Mouse (Mus musculus): ENCODE measurements at regions not wholly inside any gene's neighbourhood (a gene's known extent, or its start where the extent isn't known, plus 50 kb on each side); places are given as distances from the start of the nearest gene placed in this dataset.

DNA sequence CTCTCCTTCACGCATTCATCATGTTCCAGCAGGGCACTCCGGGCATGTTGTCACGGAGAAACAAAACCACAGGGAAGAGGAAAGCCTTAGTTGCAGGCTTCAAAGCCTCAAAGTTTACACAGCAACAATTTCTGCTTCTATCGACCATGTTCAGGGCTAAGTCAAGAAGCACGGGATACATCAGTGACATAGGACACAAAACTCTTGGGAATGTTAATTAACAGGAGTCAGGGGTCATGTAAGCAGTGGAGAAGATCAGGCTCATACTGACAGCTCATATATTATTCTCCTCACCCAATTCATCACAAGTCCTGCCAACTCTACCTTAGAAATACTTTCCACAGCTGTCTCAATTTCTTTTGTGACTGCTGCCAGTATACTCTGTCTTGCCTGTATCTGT lies 133.0 kb upstream of the Btbd3 start:
- no peak for DNase-seq

DNA sequence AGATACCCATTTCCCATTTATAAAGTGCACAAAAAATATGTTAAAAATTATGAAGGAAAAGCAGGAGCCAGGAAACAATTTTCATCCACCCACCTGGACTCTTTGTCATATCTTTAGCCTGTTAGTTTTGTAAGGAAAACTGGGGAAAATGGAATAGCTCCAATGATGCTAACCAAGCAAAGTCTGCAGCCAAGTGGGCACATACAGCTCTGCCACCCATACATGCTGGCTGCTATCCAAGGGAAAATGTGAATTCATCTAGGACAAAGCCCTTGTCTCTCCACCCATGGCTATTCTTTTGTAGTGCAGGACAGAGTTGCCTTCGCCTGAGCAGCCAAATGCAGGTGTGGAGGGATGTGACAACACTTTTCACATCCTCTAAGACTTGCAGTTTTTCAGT lies 135.5 kb upstream of the Btbd3 start:
- DNase-seq: no peak

- DNase-seq: no peak
These were observed 136.2 kb upstream of the Btbd3 start for GRCm38 (mm10) chr2:138120131-138120530.

DNA sequence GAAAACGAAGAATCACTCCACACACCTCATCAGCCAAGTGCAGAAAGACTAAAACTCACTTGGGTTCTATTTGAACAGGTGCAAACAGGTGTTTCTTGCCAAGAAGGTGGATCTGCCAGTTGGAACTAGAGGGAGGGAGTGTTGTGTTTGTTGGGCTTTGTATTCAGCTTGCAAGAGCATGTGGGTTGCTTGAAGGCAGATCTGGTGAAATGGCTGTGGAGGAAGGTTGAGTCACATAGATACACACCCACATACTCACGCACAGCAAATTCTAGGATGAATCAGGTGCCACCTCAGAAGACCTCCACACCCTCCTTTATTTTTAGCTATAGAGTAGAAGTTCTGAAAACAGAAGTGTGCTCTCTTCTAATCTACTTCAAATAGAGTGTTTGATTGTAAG lies 156.6 kb upstream of the Btbd3 start:
- DNase-seq: peak in 1 of 2 experiments; percentile 5

- no peak for DNase-seq
These were observed 171.0 kb upstream of the Btbd3 start for GRCm38 (mm10) chr2:138085390-138085789.

DNA sequence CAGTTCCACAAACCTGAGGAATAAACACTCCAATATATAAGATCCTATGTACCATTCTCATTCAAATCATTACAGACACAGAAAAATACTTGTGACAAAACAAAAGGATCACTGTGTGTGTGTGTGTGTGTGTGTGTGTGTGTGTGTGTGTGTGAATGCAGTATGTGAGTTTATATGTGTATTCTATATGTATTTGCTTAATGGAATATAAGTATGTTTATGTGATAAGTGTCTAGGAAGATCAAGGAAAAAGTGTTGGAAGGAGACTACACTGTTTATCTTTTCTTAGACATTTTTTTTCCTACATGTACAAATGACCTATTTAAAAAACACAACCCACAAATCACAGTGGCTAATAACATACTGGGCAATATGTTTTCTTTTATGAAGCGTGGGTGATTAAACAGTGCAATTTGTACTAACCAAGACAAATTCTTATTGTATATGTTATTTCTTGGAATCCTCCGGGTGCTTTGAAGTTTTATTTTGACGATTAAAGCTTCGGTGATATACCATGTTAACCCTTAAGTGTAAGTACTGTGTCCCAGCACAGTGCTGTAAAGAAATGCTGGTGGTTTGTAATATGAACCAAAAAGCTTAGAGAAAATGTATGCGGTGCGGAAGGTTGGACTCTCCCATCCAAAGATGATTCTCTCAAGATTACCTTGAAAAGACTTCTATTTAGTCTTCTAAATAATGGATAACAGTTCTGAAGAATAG lies 171.6 kb upstream of the Btbd3 start:
- no peak for DNase-seq

DNA sequence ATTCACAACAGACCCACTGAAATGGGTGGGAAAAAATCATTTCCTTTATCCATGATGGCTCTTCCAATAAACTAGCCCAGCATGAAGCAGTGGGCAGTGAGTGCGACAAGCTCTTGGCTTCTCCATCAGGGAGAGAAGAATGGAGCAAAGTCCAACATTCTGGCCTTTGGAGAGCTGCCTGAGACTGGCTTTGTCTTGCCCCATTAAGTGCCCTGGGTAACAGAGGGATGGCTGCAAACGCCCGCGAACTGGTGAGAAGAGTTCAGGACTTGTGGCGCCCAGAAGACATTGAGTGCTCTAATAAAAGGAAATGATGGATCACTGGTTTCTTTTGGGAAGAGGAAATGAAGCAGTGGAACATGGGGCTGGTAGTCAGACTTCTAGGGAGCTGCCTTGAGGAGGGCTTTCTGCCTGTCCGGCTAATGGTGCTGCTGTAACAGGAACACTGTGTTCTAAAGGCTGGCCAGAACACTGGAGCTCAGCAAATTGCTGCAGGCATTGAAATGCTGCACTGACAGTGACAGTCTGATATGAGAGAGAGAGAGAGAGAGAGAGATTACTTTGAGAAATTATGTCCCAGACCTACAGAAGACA lies 182.2 kb upstream of the Btbd3 start:
- no peak for DNase-seq

- DNase-seq: no peak
These were observed 184.1 kb upstream of the Btbd3 start for GRCm38 (mm10) chr2:138072165-138072728.

DNA sequence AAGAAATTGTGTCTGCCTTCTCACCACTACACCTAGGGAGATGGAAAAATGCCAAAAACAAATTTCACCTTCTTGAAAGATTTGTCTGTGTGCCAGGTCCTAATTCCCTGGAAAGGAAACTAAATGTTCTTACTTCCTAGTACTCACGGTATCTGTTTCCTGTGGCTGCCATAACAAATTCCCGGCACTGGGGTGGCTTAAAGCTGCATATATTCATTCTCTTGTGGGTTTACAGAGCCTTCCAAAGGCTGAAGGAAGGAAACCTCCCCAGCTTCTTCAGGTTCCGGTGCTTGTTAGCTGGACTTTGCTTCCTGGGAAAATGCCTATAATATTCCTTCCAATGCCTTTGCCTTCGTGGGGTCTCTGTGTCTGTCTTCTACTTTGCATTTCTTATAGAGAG lies 203.3 kb upstream of the Btbd3 start:
- DNase-seq: no peak

DNA sequence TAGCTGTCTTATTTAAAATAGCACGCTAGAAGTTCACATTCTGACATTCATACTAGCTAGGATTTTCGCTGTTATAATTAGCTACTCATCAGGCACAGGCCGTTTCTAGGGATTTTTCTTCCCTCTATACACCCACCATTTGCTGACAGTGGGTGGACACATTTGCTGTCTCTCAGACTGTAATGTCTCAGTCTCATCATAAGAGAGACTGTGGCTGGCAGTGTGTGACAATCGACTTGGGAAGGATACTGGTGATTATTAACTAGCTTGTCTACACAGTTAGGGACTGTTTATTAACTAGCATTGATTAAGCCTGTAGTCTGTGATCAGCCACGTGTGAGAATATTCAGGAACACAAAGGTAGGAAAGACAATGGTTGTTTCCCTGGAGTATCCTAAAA lies 208.0 kb upstream of the Btbd3 start:
- DNase-seq: no peak

GRCm38 (mm10) chr2:138047781-138048201 lies 208.6 kb upstream of the Btbd3 start:
- no peak for DNase-seq

- DNase-seq: no peak
These were observed 209.0 kb upstream of the Btbd3 start for GRCm38 (mm10) chr2:138047361-138047760.

DNA sequence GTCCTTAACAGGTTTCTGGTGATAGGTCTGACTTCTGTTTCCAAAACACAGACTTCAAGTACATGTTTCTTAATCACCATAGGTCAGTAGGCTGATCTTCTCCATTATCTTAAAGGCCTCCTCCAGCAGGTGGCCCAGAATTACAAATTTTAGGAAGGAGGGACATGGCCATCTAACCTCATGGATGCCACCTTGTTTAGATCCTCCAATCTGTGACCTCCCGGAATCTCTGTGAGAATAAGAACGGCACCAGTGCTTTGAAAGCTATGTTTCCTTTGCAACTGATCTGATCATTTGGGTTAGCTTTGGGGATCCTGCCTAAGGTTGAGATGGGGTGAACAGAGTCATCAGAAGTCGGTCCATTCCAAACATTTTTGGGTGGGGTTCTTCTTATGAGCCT lies 209.4 kb upstream of the Btbd3 start:
- no peak for DNase-seq

- DNase-seq: no peak
These were observed 210.3 kb upstream of the Btbd3 start for GRCm38 (mm10) chr2:138045933-138046642.

DNA sequence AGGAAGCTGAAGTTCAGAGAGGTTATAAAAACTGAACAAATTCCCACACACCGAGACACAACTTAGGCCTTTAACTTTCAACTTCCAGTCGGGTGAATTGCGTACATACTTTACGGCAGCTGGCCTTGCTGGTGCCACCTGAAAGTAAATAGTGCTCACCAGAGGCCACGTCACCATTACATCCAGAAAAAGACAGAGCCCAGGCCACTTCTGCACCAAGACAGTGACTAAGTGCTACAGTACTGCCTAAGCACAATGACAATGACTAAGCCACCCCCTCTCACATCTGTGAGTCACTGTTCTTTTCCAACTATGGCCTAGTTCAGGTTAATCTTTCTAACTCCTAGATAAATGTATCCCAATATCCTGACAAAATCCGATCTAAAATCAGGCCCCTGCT lies 215.7 kb upstream of the Btbd3 start:
- DNase-seq: peak; percentile 11 to 31

DNA sequence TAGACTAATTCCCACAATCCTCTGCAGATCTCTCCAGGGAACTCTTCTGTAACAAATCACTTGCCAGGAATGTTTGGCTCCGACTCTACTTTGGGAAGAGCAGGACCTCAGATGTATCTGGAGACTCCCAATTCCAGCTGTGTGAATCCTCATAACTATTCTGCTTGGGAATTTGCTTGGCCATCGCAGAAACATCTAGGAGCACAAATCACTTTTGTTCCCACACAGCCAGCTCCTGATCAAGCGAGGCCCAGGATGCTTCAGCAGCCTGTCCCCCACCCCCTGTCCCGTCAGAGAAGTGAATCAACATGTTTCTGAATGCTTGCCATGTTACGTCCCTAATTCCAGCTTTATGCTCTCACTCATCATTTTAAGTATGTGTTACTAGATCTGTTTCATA lies 216.1 kb upstream of the Btbd3 start:
- peak; percentile 16 to 48 for DNase-seq

DNA sequence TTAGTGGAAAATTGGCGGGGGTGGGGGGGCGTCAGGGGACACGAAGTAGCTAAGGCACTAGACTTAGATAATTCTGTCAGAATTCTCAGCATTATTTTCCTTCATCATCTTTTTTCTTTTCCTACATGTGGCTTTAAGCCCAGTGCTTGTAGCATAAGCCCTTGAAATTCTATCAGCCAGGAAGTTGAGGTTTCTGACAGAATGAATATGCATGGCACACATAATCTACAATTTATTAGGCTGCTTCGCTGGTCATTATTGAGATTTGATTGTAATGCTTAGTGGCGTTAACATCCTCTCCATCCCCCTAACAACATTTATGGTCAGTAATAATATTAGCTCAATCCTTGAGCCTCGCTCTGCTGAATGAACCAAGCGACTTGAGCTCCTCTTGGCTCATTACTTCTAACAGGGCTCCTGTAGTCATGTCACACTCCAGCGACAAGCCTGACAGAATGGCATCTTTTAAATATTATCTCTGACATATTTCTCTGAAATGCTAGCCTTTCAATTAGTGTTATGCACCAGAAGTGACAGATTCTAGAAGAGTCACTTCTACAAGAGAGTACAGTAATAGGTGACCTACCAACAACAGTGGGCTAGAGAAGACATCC lies 222.1 kb upstream of the Btbd3 start:
- no peak for DNase-seq

- peak; percentile 35 to 59 for DNase-seq
These were observed 222.8 kb upstream of the Btbd3 start for GRCm38 (mm10) chr2:138033379-138034122.

- no peak for DNase-seq
These were observed 229.0 kb upstream of the Btbd3 start for GRCm38 (mm10) chr2:138027411-138027810.

GRCm38 (mm10) chr2:138023558-138023957 lies 232.8 kb upstream of the Btbd3 start:
- DNase-seq: no peak

DNA sequence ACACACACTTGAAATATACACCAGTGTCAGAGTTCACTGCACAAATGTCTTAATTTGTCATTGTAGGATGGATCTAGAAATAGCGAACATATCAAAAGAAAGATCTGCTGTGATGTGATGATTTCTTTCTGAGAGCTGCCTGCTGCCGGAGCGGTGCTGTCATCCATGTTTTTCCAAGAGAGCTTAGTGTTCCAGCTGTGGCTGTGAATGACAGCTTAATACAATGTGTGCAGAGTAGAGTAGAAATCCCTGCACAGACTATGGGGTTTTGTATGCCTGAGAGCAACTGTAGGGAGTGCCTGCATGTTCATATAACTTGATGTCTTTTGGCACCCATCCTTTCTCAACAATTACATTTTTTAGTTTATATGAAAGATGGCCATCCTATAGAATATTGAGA lies 274.6 kb upstream of the Btbd3 start:
- no peak for DNase-seq

- DNase-seq: no peak
These were observed 278.6 kb upstream of the Btbd3 start for GRCm38 (mm10) chr2:137977767-137978166.

DNA sequence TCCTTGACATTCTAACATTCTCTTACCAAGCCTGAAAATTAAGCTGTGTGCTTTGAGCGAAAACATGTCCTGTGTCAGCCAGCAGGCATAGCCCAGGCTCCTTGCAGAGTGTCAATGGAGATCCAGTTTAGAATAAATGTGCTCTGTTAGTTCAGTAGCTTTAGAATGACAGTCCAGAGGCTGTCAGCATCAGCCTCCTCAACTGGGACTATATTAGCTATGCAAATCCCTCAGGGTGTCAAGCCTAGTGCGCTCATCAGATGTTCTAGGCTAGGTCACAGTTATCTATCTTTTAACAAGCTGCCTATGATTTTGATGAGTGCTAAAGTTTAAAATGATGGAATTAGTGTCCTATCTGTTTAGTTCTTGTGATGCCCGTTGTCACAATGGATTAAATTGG lies 281.7 kb upstream of the Btbd3 start:
- DNase-seq: no peak

All from lung, adult 18-20 months (tissue).